Mouse (Mus musculus) embryonic facial prominence, embryonic 13.5 days (tissue): ENCODE results near the gene Prkcq. TPM values are rescaled to one million over a fixed set of nuclear protein-coding genes. Genes with fewer than 3 reads are reported as not detected.

Experiments used
- ATAC-seq: fragments of 200-750 bp; cut with Nextera tagmentation; 2 replicates; pipeline ENCODE4 v1.8.0; 2017; ENCODE audit warnings: low read depth; ENCODE audit not compliant: insufficient number of reproducible peaks, insufficient read depth, low FRiP score, low TSS enrichment
- H3K27ac ChIP-seq: fragments of 300-500 bp; sonication (generic); 2 replicates; pipeline ENCODE4 v1.5.1; 2015; ENCODE audit warnings: moderate library complexity, mild to moderate bottlenecking, inconsistent platforms
- H3K27me3 ChIP-seq: fragments of 300-500 bp; sonication (generic); 2 replicates; pipeline ENCODE4 v1.6.1; 2015; ENCODE audit warnings: mild to moderate bottlenecking, inconsistent platforms
- H3K36me3 ChIP-seq: fragments of 300-500 bp; sonication (generic); 2 replicates; pipeline ENCODE4 v1.6.1; 2015; ENCODE audit warnings: mild to moderate bottlenecking, inconsistent platforms
- H3K4me1 ChIP-seq: fragments of 300-500 bp; sonication (generic); 2 replicates; pipeline ENCODE4 v1.6.1; 2015; ENCODE audit warnings: inconsistent platforms
- H3K4me2 ChIP-seq: fragments of 300-500 bp; sonication (generic); 2 replicates; pipeline ENCODE4 v1.6.1; 2015; ENCODE audit warnings: moderate library complexity, mild to moderate bottlenecking, inconsistent platforms
- H3K4me3 ChIP-seq: fragments of 300-500 bp; sonication (generic); 2 replicates; pipeline ENCODE4 v1.5.1; 2015; ENCODE audit warnings: mild to moderate bottlenecking, inconsistent platforms
- H3K9ac ChIP-seq: fragments of 300-500 bp; sonication (generic); 2 replicates; pipeline ENCODE4 v1.6.1; 2015; ENCODE audit warnings: mild to moderate bottlenecking, inconsistent platforms
- H3K9me3 ChIP-seq: fragments of 300-500 bp; sonication (generic); 2 replicates; pipeline ENCODE4 v1.6.1; 2016; ENCODE audit warnings: inconsistent platforms
- WGBS: fragments of 180-500 bp; shearing (Covaris S2); methylation state at CpG from one replicate; pipeline ENCODE4 v1.1.7; 2015; ENCODE audit warnings: mixed read lengths; 5-methylcytosine and 5-hydroxymethylcytosine counted together
- polyA plus RNA-seq: library from polyadenylated mRNA; unstranded; fragments of >200 nt; fragmentation: Nextera tagmentation; extraction: Ambion mirVana; gene quantifications from 2 replicates; pipeline ENCODE4 v1.2.1, GENCODE M21; 2015

The Prkcq gene
- polyA plus RNA-seq, 1 experiment from 2014 or later, result 6.9 TPM

DNA sequence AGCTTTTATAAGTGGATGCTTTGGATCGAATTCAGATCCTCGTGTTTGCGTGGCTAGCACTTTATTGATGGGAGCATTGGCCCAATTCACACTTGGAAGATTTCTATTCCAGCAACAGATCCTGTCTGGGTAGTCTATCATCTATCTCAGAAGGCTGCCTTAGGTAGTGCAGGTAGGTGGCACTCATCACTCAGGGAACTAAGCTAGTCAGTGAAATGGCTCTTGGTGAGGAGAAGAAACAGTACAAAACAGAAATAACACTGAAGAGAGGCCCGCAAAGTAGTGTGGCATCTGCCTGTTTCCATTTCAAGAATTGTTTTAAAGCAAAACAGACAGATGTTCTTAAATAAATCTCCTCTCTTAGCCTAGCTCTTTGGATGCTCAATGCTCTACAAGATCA lies 10.6 kb upstream of the Prkcq start:
- Histone ChIP-seq H3K9ac (no peak overlapping the region), H3K4me2 (no peak overlapping the region), H3K9me3 (no peaks in the 10 kb centered on the region), H3K27me3 (no peaks in the 10 kb centered on the region), H3K4me1 (peaks cover 4% of the 10 kb centered on the region; the same call in 1 of the 2 replicates), H3K4me3 (no peak overlapping the region), H3K36me3 (no peaks in the 10 kb centered on the region), H3K27ac (no peak overlapping the region)
- no peak for ATAC-seq
- 85% methylated on average over 4 of the region's 4 CpGs for WGBS

GRCm38 (mm10) chr2:11162701-11163100 lies 9.2 kb upstream of the Prkcq start:
- H3K4me1 ChIP-seq, result peaks cover 4% of the 10 kb centered on the region; the same call in 1 of the 2 replicates
- no peak overlapping the region for H3K9ac ChIP-seq
- H3K36me3 ChIP-seq, result no peaks in the 10 kb centered on the region
- H3K4me2 ChIP-seq, result no peak overlapping the region
- no peaks in the 10 kb centered on the region for H3K9me3 ChIP-seq
- WGBS, result 60% methylated on average over 3 of the region's 3 CpGs
- ATAC-seq, result no peak
- H3K27ac ChIP-seq, result no peak overlapping the region
- H3K4me3 ChIP-seq, result no peak overlapping the region
- no peaks in the 10 kb centered on the region for H3K27me3 ChIP-seq

DNA sequence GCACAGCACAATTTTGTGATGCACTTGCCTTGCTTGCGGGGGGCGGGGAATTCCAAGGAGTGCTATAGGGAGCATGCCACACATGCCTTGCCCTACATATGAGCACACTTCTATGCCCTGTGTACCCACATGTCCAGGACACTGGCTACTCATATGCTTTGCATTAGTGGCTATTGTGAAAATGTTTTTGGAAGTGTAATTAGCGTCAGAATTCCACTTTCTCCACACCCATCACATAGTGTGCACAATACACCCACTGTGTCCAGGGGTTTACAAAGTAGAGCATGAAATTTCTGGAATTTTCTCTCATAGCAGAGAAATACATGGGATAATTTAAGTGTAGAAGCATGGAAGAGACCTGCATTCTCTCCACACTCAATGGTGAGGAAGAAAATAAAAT lies 7.7 kb upstream of the Prkcq start:
- no peak overlapping the region for H3K27ac ChIP-seq
- ATAC-seq, result 0 out of 2 replicates have a peak, but pooled peaks have one; percentile 52
- 63% methylated on average over 3 of the region's 3 CpGs for WGBS

GRCm38 (mm10) chr2:11169721-11170335 lies 2.1 kb upstream of the Prkcq start:
- Histone ChIP-seq H3K27me3 (peaks cover 29% of the 10 kb centered on the region), H3K9ac (no peak overlapping the region), H3K36me3 (no peaks in the 10 kb centered on the region), H3K4me2 (no peak overlapping the region), H3K9me3 (no peaks in the 10 kb centered on the region), H3K4me3 (no peak overlapping the region), H3K4me1 (peaks cover 4% of the 10 kb centered on the region; the same call in 1 of the 2 replicates), H3K27ac (no peak overlapping the region)
- no peak for ATAC-seq
- WGBS, result 74% methylated on average over 6 of the region's 6 CpGs

More for the DNA sequence above, 7.7 kb upstream of the Prkcq start:
- Histone ChIP-seq H3K4me3 (no peak overlapping the region), H3K36me3 (no peaks in the 10 kb centered on the region), H3K9ac (no peak overlapping the region), H3K4me1 (peaks cover 4% of the 10 kb centered on the region; the same call in 1 of the 2 replicates), H3K9me3 (no peaks in the 10 kb centered on the region), H3K4me2 (no peak overlapping the region), H3K27me3 (no peaks in the 10 kb centered on the region)

DNA sequence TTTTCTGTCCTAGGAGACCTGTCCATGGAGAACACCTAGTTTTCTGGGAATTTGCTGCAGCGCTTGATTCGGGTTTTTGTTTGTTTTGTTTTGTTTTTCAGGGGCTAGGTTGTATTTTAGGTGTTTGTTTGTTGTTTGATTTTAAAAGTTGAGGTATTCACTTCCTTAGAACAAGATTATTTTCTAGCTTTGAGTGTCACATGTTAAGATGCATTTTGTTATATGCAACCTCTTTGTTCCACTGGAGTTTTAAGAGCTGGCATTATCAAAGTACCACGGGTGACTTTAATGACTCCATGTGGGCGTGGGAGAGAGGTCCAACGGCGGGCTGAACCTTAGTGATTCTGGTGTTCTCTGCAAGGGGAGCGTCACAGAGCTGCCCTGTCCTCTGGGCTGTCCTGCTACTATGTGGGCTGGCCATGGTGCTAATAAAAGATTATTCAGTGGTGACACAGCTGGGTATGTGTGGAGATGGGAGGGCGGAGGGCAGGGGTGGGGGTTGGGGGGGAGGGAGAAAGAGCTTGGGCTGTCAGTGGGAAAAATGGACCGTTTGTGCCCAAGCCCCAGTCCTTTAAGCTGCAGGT lies 1.0 kb downstream of the Prkcq start:
- Histone ChIP-seq H3K27ac (no peak overlapping the region), H3K9ac (no peak overlapping the region), H3K4me1 (peaks cover 4% of the 10 kb centered on the region; the same call in 1 of the 2 replicates), H3K4me2 (peak overlapping the region; percentile 85), H3K9me3 (no peaks in the 10 kb centered on the region), H3K36me3 (no peaks in the 10 kb centered on the region), H3K27me3 (peaks cover 29% of the 10 kb centered on the region), H3K4me3 (peak overlapping the region; percentile 63)
- whole genome bisulfite sequencing, result 16% methylated on average over 9 of the region's 9 CpGs
- ATAC-seq, result no peak

- H3K27me3 ChIP-seq, result peaks cover 29% of the 10 kb centered on the region
- WGBS, result 42% methylated on average over 4 of the region's 4 CpGs
- H3K4me3 ChIP-seq, result peak overlapping the region; percentile 63; the same call in 1 of the 2 replicates
- peak overlapping the region; percentile 85 for H3K4me2 ChIP-seq
- no peaks in the 10 kb centered on the region for H3K9me3 ChIP-seq
- H3K9ac ChIP-seq, result no peak overlapping the region
- peaks cover 4% of the 10 kb centered on the region; the same call in 1 of the 2 replicates for H3K4me1 ChIP-seq
- H3K36me3 ChIP-seq, result no peaks in the 10 kb centered on the region
- no peak for ATAC-seq
- no peak overlapping the region for H3K27ac ChIP-seq
These were observed 1.6 kb downstream of the Prkcq start for GRCm38 (mm10) chr2:11173521-11173920.

- no peaks in the 10 kb centered on the region for H3K9me3 ChIP-seq
- no peak overlapping the region for H3K9ac ChIP-seq
- no peak for ATAC-seq
- H3K27me3 ChIP-seq, result peaks cover 29% of the 10 kb centered on the region
- no peak overlapping the region for H3K4me3 ChIP-seq
- H3K36me3 ChIP-seq, result no peaks in the 10 kb centered on the region
- H3K27ac ChIP-seq, result no peak overlapping the region
- H3K4me2 ChIP-seq, result no peak overlapping the region
- H3K4me1 ChIP-seq, result peaks cover 4% of the 10 kb centered on the region; the same call in 1 of the 2 replicates
- 74% methylated on average over 4 of the region's 4 CpGs for WGBS
These were observed 2.2 kb downstream of the Prkcq start for GRCm38 (mm10) chr2:11174101-11174500.

- no peak overlapping the region for H3K4me2 ChIP-seq
- no peak overlapping the region for H3K9ac ChIP-seq
- H3K27ac ChIP-seq, result no peak overlapping the region
- WGBS, result 92% methylated on average over 12 of the region's 12 CpGs
- no peaks in the 10 kb centered on the region for H3K9me3 ChIP-seq
- peaks cover 14% of the 10 kb centered on the region for H3K27me3 ChIP-seq
- ATAC-seq, result no peak
- no peak overlapping the region for H3K4me3 ChIP-seq
- H3K36me3 ChIP-seq, result no peaks in the 10 kb centered on the region
- H3K4me1 ChIP-seq, result peaks cover 3% of the 10 kb centered on the region; the same call in 1 of the 2 replicates
These were observed 6.0 kb downstream of the Prkcq start for GRCm38 (mm10) chr2:11177880-11178279.

- Histone ChIP-seq H3K4me1 (no peaks in the 10 kb centered on the region), H3K36me3 (no peaks in the 10 kb centered on the region), H3K9ac (no peak overlapping the region), H3K4me2 (no peak overlapping the region), H3K27ac (no peak overlapping the region), H3K27me3 (no peaks in the 10 kb centered on the region), H3K9me3 (no peaks in the 10 kb centered on the region), H3K4me3 (no peak overlapping the region)
- no peak for ATAC-seq
- WGBS, result 60% methylated on average over 4 of the region's 4 CpGs
These were observed 9.6 kb downstream of the Prkcq start for GRCm38 (mm10) chr2:11181510-11181909.

DNA sequence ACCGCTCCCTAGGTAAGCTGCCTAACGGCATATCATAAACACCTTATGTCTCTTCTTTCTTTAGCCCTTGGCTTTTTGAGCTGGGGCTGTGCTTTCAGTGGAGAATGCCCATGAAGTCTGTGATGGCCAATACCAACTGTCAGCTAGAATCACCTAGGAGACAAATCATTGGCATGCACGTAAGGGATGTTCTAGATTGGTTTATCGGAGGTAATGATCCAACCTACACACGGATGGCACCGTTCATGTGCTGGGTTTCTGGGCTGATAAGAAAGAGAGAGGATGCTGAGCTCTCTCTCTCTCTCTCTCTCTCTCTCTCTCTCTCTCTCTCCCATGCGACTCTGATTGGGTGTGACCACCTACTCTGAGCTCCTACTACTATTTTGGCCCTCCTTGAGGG lies 10.2 kb downstream of the Prkcq start:
- H3K9ac ChIP-seq, result no peak overlapping the region
- no peak overlapping the region for H3K4me3 ChIP-seq
- no peaks in the 10 kb centered on the region for H3K9me3 ChIP-seq
- no peaks in the 10 kb centered on the region for H3K27me3 ChIP-seq
- no peak for ATAC-seq
- WGBS, result 92% methylated on average over 7 of the region's 7 CpGs
- no peak overlapping the region for H3K27ac ChIP-seq
- H3K36me3 ChIP-seq, result no peaks in the 10 kb centered on the region
- H3K4me2 ChIP-seq, result no peak overlapping the region
- no peaks in the 10 kb centered on the region for H3K4me1 ChIP-seq

DNA sequence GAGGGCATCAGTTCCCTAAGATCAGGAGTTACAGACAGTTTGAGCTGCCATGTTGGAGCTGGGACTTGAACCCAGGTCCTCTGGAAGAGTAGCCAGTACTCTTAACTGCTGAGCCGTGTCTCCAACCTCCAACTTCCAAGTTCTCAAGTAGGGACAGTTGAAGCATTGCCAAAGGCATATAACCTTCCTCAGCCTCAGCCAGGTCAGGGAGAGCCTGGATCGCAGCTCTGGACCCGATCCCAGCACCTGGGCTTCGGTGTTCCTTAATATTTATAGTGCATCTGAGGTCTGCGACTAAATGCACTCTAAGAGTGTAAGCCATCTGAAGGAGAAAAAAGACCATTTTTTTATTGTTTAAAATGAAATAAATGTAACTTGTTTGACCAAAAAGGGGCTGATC lies 12.1 kb downstream of the Prkcq start:
- H3K4me2 ChIP-seq, result no peak overlapping the region
- WGBS, result 93% methylated on average over 5 of the region's 5 CpGs

GRCm38 (mm10) chr2:11186586-11186985 lies 14.7 kb downstream of the Prkcq start:
- WGBS, result 93% methylated on average over 3 of the region's 3 CpGs
- H3K4me3 ChIP-seq, result no peak overlapping the region
- no peak overlapping the region for H3K9ac ChIP-seq
- no peaks in the 10 kb centered on the region for H3K9me3 ChIP-seq
- H3K4me2 ChIP-seq, result no peak overlapping the region
- no peaks in the 10 kb centered on the region for H3K36me3 ChIP-seq
- H3K27me3 ChIP-seq, result no peaks in the 10 kb centered on the region
- no peak overlapping the region for H3K27ac ChIP-seq
- ATAC-seq, result no peak
- peaks cover 4% of the 10 kb centered on the region; the same call in 1 of the 2 replicates for H3K4me1 ChIP-seq

More for the DNA sequence above, 12.1 kb downstream of the Prkcq start:
- no peaks in the 10 kb centered on the region for H3K27me3 ChIP-seq
- no peak overlapping the region for H3K4me3 ChIP-seq
- no peak overlapping the region for H3K9ac ChIP-seq
- no peak for ATAC-seq
- no peaks in the 10 kb centered on the region for H3K9me3 ChIP-seq
- no peaks in the 10 kb centered on the region for H3K4me1 ChIP-seq
- no peak overlapping the region for H3K27ac ChIP-seq
- no peaks in the 10 kb centered on the region for H3K36me3 ChIP-seq
